Mouse (Mus musculus) urinary bladder, adult 18-20 months (tissue): ENCODE data around the gene Appl1.

Experiments
- DNase-seq, 2 experiments: peaks; one replicate each; pipeline ENCODE4 v3.0.0; 2022; ENCODE audit warnings: low spot score in 2 of 2, mixed read lengths in 2 of 2

The Appl1 gene

GRCm38 (mm10) chr14:26971106-26971789 lies at the start of gene Appl1:
Gene Appl1 (minus strand): TSS chr14:26971232.
- DNase-seq: no peak

- no peak for DNase-seq
These were observed 48.8 kb upstream of the Appl1 start for GRCm38 (mm10) chr14:27019850-27020249.

GRCm38 (mm10) chr14:27017936-27018335 lies 46.9 kb upstream of the Appl1 start:
- DNase-seq: no peak

- DNase-seq: no peak
These were observed 42.6 kb upstream of the Appl1 start for GRCm38 (mm10) chr14:27013658-27014057.

GRCm38 (mm10) chr14:27011561-27011960 lies 40.5 kb upstream of the Appl1 start:
- no peak for DNase-seq

- no peak for DNase-seq
These were observed 34.9 kb upstream of the Appl1 start for GRCm38 (mm10) chr14:27005937-27006336.

- DNase-seq: no peak
These were observed 33.9 kb upstream of the Appl1 start for GRCm38 (mm10) chr14:27004906-27005305.

- no peak for DNase-seq
These were observed 29.4 kb upstream of the Appl1 start for GRCm38 (mm10) chr14:27000386-27000785.

- no peak for DNase-seq
These were observed 25.2 kb upstream of the Appl1 start for GRCm38 (mm10) chr14:26996257-26996656.

- peak; percentile 11 to 30 for DNase-seq
These were observed 23.2 kb upstream of the Appl1 start, which contains the start of gene Hesx1 for GRCm38 (mm10) chr14:26994211-26994741. Gene Hesx1 (plus strand): TSS chr14:26994416.

- DNase-seq: no peak
These were observed 22.4 kb upstream of the Appl1 start for GRCm38 (mm10) chr14:26993427-26993826.

GRCm38 (mm10) chr14:26991622-26992021 lies 20.6 kb upstream of the Appl1 start:
- no peak for DNase-seq

- no peak for DNase-seq
These were observed 17.7 kb upstream of the Appl1 start for GRCm38 (mm10) chr14:26988694-26989093.

- no peak for DNase-seq
These were observed 11.1 kb upstream of the Appl1 start for GRCm38 (mm10) chr14:26982150-26982530.

GRCm38 (mm10) chr14:26981494-26982149 lies 10.6 kb upstream of the Appl1 start:
- no peak for DNase-seq

- no peak for DNase-seq
These were observed 10.0 kb upstream of the Appl1 start for GRCm38 (mm10) chr14:26981021-26981420.

GRCm38 (mm10) chr14:26979808-26980207 lies 8.8 kb upstream of the Appl1 start:
- DNase-seq: no peak

GRCm38 (mm10) chr14:26977500-26977899 lies 6.5 kb upstream of the Appl1 start:
- DNase-seq: no peak

- DNase-seq: no peak
These were observed 5.2 kb upstream of the Appl1 start for GRCm38 (mm10) chr14:26976212-26976611.

- DNase-seq: no peak
These were observed 4.5 kb upstream of the Appl1 start for GRCm38 (mm10) chr14:26975490-26975889.

- DNase-seq: no peak
These were observed 2.1 kb upstream of the Appl1 start for GRCm38 (mm10) chr14:26973089-26973488.

GRCm38 (mm10) chr14:26970439-26970932 lies 546 bp downstream of the Appl1 start:
- DNase-seq: peak; percentile 95 to 97

GRCm38 (mm10) chr14:26969856-26970407 lies 1.1 kb downstream of the Appl1 start:
- DNase-seq: peak in 1 of 2 experiments; percentile 62
